Mouse (Mus musculus) layer of hippocampus, postnatal 36 days (tissue): Measurements from ENCODE around the gene Bst2. TPM values are rescaled to one million over a fixed set of nuclear protein-coding genes. Genes with fewer than 3 reads are reported as not detected.
"Not testable (repeated sequence)": the region's sequence is repeated elsewhere in the genome, so short reads cannot be mapped to it uniquely, and the experiment has no call there.

Experiments
- DNase-seq, 2 experiments: peaks; one replicate each; pipeline ENCODE4 v3.0.0; 2022
- total RNA-seq, 2 experiments: library from RNA; stranded (reverse); gene quantifications; 2 replicates each; pipeline ENCODE4 v1.2.3; 2021

Bst2 gene
- total RNA-seq, 2 experiments from 2014 or later: 3.0 to 5.8 TPM

DNA sequence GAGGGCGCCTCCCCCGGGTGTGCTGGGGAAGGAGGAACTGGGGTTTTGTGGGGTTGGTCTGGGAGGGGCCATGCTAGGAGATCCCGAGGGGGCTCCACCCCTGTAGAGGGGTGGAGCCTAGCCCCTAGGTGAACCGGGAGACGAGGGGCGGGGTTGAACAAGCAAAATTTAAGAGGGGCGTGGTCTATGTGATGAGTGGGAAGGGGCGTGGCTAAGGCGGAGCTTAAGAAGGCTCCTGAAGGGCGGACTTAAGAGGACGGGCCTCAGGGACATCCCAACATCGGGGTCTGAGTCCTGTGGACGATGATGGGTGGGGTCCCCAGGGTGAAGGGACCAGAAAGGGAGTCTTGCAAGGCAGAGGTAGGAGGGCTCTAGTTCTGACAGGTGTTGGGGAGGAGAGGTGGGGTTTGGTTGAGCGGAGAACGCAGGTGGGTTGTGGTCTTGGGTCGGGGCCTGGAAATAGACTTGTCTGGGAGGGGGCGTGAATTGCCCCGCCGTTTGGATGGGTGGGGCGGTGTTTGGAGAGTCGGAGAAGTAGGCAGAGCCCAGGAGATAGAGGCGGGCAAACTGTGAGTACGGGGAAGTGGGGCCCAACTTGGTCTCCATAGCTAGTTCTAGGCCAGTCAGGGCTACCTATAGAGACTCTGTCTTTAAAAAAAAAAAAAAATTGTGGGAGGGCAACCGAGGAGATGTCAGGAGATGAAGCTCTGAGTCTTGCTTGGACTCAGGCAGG lies 21.9 kb upstream of the Bst2 start:
- no peak for DNase-seq

DNA sequence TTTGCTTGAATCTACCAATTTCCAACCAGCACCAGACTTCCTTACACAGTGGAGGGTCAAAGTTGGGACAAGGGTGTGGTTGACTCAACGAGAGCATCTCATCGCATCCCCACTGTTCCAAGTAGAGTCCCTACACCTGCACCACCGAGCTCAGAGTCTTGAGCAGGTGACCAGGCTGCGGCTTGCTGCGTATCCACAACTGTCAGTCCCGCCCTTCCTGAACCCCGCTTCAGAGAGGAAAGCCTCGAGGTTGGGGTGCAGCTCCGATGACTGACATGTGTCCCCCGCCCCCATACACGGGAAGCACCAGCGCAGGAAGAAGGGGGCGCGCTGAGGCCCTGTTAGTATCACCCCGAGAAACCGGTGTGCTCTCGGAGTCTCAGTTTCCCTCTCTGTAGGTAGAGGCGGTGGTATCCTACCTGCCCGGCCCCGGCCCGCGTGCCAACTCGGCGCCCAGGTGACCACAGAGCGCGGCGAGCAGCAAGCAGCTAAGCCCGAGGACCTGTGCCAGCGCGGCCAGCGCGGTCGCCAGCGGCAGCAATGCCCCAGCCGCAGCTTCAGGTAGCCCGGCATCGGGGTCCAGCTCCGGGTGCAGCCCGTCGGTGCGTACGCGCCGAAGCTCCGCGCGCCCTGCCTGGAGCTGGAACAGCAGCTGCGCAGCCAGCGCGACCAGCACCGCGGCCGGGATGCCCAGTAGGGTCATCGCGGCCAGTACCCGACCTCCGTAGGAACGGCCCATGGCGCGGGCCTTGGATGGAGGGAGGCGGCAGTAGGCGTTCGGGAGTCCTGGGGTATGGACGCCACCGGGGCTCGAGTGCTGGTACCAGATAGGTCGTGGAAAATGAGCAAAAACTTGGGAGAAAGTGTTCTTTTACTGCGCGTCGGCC lies 21.1 kb upstream of the Bst2 start, which contains the start of gene Tmem221:
TSS of gene Tmem221 (minus strand) at position 801 of the 887 bp plus-strand sequence.
- DNase-seq: no peak

DNA sequence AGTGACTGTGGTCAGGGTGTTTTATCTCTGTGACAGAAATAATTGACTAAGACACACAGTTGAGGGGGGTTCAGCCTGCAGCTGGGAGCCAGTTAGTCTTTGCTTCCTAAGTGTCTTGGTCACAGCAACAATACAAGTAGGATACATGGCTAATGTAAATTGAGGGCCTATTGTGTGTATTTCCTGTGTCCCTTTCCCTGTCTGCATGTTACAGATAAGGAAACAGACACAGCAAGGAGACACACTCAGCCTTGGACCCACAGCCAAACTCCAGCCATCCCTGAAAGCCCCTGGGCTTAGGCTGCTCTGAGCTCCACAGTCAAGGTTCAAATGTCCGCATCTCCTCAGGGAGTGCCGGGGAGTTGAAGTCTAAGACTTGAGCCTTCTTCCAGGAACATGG lies 17.4 kb upstream of the Bst2 start:
- DNase-seq: no peak

DNA sequence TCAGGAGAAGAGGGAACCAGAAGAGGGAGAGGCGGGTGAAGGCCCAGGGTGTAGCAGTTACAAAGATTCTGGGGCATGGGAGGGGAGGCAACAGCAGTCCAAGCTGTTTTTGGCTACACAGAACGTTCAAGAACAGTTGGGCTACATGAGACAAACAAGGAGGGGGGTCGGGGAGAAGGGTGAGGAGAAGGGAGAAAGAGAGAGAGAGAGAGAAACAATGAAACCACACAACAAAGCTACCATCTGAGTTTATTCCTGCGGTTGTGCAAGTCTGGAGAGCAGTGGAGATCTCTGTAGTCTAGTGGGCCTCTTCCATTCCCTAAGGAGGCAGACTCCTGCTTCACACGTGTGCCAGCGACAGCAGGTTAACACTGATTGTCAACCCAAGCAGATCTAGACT lies 16.7 kb upstream of the Bst2 start:
- DNase-seq: no peak

DNA sequence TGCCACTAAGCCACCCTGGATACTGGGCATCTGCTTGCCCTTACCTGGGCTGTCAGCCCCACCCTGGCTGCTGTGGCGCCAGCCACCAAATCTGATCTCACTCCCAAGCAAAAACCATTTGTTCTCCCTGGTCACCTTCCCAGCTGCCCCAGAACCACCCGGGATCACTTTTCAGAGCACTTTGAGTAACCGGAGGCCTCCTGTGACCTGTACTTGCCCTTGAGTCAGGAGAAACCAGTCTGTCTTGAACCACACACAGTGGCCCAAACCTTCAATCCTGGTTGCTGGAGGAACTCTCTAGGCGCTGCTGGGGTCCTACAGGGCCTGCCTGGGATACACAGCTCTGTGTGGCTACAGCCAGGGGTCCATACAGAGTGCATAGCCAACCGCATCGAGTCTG lies 15.5 kb upstream of the Bst2 start:
- DNase-seq: no peak

DNA sequence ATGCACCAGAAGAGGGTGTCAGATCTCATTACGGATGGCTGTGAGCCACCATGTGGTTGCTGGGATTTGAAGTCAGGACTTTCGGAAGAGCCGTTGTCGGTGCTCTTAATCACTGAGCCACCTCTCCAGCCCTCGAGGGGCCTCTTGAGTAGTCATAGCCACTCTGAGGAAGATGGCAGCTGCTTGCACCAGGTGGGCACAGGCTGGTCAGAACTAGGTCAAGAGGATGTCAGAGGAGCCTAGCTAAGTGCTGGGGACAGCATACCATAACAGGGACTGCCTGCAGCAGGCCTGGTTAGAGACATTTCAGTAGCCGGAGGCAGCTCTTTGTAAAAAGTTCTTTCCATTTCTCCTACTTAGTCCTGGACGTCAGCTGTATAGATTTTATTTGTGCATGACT lies 13.5 kb upstream of the Bst2 start:
- DNase-seq: no peak

DNA sequence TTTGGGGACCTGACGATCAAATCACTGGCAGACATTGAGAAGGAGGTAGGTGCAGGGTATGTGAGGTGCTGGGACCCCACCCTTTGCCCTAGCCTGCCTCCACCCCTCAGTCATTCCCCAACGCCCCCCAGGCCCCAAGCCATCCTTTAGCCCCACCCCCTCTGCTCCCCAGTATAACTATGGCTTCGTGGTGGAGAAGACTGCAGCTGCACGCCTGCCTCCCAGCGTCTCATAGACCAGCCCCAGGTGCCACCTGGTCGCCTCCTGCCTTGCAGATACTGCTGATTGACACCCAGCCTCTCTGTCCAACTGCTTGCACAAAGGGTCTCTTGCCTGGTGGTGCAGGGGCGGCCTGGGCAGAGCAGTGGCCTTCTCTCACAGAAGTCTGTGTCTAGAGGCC lies 10.3 kb upstream of the Bst2 start:
- no peak for DNase-seq

DNA sequence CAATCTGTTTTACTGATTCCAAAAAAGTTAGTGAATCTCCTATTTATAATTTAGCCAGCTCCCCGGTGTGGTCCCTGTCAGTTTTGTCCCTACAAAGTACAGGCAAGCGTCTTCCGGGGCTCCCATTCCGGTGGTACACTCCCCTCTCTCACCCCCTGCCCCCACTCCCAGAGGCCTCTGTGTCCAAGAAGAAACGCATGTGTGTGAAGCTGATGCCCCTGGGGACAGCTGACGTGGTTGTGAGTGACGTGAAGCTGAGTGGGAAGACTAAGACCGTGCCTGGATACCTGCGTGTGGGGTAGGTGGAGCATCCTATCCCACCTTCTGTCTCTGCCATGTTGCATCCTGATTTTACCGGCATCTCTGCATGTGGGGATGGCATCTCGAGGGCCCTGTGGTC lies 7.8 kb upstream of the Bst2 start:
- no peak for DNase-seq

DNA sequence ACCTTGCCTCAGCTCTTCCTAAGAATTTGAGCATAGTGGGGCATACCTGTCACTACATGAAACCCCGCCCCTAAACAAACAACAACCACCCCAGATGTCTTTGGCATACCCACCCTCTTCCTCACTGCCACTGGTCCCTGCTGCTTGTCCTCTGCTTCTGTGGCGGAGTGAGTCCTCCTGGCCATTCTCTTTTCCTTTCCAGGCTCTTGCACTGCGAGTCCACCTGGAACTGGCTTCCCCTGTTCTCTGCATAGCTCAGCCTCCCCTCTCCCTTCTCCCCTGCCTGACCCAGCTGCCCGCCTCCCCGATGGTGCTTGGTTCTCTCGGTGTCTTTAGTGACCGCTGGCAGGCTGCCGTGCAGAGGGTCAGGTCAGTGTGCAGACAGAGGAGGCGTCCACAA lies 6.5 kb upstream of the Bst2 start:
- no peak for DNase-seq

DNA sequence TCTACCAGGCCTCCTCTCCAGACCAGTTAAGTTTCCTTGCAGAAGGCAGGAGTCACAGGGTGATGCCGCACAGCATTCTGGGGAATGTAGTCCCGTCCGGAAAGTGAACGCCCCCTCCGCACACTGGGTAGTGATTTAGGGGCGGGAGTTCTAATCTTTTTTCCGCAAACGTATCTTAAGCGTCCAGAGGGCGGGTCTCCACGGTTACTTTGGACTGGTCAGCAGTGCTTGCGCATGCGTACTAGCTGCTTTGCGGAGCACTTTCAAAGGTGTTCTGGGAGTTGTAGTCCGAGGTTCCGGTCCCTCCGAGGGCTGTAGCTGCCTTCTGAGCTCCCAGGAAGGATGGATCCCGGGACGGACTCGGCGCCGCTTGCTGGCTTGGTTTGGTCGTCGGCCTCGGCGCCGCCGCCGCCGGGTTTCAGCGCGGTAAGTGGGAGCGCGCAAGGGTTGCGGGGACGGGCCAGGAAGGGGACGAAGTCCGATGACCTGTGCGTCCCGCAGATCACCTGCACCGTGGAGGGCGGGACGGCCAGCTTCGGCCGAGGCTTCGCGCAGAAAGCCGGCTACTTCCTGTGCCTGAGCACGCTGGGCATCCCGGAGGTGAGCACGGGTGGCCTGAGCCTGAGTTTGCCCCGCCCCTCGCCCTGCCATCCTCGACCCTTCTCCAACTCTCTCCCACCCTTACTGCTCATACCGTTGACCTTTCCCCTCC lies 5.5 kb upstream of the Bst2 start, which contains the start of gene Mvb12a:
TSS of gene Mvb12a (plus strand) at position 291 of the 712 bp plus-strand sequence.
- DNase-seq: peak; percentile 96 to 97

DNA sequence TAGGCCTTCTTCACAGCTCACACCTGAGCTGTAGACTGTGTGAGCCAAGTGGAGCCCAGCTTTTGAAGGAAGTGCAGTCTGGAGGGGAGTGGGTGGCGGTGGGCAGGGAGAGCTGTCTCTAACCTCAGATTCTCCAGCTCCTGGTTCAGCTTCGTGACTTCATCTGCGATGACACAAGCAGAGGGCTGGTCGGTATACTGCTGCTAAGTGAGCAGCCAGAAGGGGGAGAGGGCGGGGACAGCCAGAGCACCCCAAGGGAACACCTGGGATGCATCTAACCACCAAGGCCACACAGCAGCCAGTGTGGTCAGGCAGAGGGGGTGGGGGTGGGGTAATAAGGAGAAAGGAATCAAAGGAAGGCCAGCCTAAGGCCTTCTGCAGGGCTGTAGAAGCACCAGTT lies 1.6 kb downstream of the Bst2 start:
- no peak for DNase-seq

DNA sequence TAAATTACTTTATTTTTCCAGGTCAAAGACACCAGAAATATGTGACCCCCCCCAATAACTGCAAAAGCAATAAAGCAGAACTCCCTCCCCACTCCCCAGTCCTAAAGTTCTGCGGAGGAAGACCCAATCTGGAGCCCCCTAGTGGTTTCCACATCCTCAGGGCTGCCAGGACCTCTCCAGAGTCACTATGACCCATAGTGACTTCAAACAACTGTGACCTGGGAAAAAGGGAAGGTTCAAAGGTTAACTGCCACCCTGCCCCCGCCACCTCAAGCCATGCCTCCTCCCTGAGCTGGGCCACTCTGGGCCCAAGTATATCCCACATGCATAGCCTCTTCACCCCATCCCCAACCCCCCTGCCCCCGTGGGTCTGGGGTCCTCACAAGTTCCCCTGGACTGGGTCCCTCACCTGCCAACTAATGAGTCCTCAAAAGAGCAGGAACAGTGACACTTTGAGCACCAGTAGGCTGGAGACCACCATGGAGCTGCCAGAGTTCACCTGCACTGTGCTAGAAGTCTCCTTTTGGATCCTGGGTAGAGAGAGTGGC lies 2.9 kb downstream of the Bst2 start:
- DNase-seq: no peak

DNA sequence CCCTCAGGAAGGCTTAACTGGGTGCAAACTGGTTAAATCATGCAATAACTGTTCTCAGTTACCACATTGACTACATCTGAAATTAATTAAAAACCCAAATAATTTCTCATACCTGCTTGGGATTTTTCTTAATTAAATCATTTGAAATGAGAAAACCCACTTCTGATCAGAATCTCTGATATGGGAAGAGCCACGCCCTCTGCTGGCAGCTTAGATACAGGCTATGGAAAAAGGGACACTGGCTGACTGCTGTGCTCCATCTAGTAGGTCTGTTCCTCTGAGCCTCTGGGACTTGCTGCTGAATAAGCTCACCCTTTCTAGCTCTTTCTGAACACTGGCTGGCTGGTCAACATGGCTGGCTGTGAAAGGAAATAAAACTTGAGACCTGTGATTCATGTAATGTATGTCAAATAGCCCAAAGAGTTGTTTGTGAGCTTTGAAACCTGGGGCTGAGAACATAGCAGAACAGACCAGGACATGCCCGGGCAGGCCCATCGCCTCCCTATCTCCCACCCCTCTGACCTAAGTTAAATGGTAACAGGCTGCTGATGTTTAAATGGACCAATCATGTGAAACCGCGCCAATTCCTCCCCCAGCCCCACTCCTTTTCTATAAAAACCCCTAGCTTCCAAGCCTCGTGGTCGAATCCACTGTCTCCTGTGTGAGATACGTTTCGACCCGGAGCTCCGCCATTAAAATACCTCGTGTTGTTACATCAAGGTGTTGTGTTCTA lies 6.4 kb downstream of the Bst2 start:
- not testable (repeated sequence) for DNase-seq

DNA sequence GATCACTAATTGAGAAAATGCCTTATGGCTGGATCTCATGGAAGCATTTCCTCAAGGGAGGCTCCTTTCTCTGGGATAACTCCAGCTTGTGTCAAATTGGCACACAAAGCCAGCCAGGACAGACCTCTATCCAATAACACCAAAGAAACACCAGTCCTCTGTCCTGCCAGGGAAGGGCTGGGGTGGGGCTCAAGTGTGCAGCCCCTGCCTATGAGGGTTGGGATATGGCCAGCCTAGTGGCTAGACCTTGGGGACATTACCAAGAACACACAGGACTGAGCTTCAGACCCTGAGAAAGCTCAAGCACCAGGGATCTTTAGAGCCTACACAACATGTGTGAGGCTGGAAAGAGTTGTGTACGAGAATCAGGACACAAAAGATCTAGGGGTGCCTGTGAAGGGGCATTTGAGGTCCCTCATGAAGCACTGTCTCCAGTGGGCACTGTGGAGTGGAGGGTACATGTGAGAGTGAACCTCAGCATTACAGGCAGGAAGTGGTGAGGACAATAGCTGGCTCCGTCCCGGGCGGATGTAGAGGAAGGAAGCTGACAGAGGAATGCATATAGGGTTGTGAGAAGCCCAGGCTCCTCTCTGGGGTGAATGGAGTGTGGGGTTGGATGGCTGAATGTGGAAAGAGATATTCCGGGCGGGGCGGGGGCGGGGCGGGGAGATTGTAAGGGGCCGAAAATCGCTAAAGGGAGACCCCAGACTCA lies 8.7 kb downstream of the Bst2 start:
- DNase-seq: no peak

DNA sequence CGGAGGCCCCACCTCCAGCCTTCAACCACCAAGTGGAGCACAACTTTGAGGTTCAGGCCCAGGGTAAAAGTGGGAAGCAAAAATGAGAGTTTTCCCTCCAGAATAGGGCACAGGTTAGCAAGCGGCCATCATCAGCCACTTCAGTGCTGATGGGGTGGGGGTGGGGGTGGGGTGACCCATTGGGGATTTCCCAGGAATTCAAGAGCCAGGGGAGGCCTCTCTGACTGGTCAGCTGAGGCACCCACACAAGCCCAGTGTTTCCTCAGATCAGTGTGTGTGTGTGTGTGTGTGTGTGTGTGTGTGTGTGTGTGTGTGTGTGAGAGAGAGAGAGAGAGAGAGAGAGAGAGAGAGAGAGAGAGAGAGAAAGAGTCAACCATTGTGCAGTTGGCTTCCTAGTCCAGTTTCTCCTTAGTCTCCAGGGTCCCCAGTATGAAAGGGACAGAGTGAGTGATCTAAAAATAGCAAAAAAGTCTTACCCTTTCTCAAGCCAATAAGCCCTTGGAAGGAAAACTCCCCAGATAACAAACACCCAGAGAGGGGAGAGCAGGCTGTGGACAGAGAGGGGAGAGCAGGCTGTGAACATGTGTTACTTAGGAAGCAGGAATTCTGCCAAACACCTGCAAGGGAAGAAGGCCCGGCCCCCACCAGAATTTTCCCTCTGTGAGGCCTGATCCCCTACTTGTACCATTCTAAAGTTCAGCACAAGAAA lies 9.9 kb downstream of the Bst2 start:
- no peak for DNase-seq

DNA sequence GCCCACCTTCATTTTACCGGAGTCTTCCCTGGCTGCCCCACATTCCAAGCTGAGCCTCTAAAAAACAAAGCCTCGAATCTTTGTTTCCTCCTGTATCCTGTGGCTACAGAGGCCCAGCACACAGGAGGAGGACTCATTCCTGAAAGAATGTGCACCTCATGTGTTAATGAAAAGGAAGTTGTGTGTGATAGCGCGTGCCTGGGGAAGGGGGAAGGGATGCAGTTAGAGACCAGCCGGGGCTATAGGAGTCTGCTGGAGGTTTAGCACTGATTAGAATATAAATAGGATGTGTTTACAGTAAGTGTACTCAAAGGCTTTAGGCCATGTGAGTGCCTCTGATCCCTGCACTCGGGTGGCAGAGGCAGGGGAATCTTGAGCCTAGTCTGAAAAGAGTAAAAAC lies 11.0 kb downstream of the Bst2 start:
- DNase-seq: no peak

DNA sequence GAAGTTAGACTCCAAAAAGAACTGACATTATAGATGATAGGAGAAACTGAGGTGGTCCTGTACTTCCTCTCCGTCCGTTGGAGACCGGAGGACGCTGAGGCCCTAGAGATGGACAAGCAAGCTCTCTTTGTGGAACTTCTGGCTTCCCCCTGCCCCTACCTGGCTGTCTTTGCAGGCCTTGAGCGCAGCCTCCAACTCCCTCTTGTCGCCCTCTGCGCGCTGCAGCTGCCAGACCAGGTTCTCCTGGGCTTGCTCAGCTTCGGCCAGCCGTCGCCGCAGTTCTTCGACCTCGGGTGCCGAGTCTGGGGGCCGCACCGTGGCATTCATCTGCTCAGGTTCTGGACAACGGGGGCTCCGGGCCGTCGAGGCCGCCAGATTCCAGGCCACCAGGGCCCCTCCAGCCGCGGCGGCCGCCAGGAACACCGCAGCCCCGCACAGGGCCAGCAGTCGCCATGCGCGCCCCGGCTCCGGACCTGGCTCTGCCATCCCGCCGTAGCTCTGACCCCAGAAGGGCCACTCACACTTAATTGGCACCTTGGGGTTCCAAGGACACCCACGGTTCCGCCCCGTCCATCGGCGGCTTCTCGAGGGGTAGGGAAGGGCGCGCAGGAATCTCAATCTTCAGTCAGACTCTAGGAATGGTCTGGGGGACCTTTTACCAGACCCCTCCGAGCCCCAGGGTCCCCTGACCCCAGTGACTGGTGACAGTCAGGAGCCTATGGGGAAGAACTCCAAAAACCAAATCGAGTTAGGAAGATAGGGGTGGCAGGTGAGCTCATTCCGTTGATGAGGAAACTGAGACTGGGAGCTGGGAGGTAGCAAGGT lies 11.8 kb downstream of the Bst2 start, which contains the start of gene Ccdc194:
TSS of gene Ccdc194 (minus strand) at position 486 of the 825 bp plus-strand sequence.
- DNase-seq: no peak

DNA sequence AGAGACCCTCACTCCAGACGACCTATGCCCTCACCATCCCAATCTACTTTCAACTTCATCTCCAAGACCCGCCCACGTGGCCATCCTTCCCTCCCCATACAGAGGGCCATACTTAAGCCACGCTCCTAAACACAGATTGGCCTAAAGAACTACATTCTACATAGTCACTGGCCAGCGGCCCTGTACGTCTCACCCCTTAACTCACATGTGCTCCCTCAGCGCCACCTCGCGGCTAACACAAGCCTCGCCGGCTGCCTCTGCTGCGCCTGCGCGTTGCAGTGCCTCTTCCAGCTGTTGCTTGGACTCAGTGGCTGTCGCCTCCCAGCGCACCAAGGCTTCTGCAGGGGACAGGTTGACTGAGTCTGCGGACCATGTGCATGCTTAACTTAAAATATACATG lies 15.6 kb downstream of the Bst2 start:
- DNase-seq: peak; percentile 86 to 88

DNA sequence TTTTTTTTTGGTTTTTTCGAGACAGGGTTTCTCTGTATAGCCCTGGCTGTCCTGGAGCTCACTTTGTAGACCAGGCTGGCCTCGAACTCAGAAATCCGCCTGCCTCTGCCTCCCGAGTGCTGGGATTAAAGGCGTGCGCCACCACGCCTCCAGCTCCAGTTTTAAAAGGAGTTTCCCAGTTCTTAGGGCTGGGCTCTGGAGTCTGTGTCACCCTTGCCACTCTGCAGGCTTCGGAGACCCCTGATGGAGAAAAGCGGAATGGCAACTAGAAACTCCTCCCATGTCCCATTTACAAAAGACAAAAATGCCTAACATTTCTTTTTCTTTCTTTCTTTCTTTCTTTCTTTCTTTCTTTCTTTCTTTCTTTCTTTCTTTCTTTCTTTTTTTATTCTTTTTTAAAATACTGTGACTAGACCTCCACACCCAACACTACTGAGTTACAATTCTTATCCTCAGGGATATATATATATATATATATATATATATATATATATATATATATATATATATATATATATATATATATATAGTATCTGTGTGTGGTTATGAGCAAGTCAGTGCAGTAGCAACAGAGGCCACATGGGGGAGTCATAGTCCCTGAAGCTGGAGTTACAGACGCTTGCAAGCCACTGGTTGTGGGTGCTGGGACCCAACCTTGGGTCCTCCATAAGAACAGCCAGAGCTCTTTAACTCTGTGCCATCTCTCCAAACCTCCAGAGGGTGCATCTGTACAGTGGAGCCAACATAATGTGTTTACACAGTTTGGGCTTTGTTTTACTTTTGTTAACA lies 18.0 kb downstream of the Bst2 start:
- not testable (repeated sequence) for DNase-seq
